Mouse (Mus musculus) embryonic fibroblast, embryonic 13.5 days (primary cell): ENCODE results near the gene Zfp142.

Experiments
- CTCF ChIP-seq: IDR thresholded peaks from 2 replicates; pipeline ENCODE4 v1.5.1; 2011; ENCODE audit warnings: mild to moderate bottlenecking, control low read depth, low read length, moderate library complexity, borderline replicate concordance; ENCODE audit not compliant: insufficient read depth
- POLR2A ChIP-seq: IDR thresholded peaks from 2 replicates; pipeline ENCODE4 v1.6.1; 2011; ENCODE audit warnings: low read depth, mild to moderate bottlenecking, control low read depth, low read length, moderate library complexity

DNA sequence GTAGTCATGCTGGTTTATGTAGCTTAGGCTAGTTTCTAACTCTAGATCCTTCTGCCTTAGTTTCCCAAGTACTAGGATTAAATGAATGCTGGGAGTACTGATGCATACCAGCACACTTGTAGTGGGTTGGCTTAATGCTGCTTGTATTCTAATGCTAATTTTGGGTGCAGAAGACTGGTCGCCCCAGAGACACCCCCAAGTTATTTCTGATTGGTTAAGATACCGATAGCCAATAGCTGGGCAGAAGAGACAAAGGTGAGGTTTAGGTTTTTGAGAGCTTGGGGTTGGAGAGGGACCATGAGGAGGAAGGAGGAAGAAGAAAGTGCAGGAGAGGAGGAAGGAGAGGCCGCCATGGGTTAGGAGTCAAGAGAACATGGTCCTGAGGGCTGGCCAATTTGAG lies 5.4 kb downstream of the Zfp142 start:
- TF ChIP-seq CTCF (no peak), POLR2A (no peak)
